Mouse (Mus musculus) induced T-regulatory cell, adult 2 months (primary cell): ENCODE results near the gene Opa3.

Experiments used
- DNase-seq: peaks from one replicate; pipeline ENCODE4 v3.0.0-alpha.2; 2012; ENCODE audit warnings: low read depth

The Opa3 gene

GRCm38 (mm10) chr7:19281680-19282304 is 53.7 kb downstream of the Opa3 start:
- peak; percentile 85 for DNase-seq

DNA sequence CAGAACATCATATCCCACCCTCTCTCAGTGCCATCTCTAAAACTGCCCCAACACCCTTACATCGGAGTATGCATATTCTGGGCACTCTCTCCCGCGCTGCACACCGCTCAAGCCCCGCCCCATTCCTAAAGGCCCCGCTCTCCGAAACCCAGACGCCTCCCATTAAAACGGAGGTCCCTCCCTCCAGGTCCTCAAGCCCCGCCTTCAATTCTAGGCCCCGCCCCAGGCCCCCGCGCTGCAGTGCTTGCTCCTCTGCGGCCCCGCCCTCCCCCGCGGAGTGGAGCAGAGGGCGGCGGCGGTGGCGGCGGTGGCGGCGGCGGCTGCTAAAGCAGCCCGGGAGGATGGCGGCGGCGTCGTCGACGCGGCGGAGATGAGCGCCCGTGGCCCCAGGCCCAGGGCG is 54.3 kb downstream of the Opa3 start, which contains the start of gene Rtn2:
TSS of gene Rtn2 (plus strand) at position 240 of the 400 bp plus-strand sequence.
- peak; percentile 94 for DNase-seq

DNA sequence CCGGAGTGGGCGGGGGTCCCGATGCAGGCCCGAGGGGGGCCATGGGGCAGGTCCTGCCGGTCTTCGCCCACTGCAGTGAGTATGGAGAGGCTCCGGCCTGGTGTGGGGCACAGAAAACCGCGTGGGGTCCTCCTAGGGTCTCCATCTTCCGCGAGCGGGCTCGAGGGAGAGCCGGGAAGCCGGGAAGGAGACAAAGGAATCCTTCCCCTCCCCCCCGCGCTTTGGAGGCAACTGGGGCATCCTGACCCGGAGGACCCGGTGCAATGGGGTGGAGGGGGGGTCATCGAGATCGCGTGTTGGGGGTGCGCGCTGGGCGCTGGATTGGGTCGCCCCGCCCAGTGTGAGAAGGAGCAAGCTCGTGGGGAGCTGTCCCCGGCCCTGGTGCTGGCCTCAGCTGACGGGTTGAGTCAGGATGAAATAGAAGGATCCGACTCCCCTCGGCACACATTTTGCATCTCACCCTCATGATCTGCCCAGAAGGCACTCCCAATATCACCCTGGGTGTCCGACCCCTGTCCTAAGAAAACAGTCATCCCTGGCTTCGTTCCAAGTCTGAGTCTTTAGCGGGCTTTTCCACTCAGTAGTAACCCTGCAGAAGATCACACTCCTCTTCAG is 54.8 kb downstream of the Opa3 start:
- DNase-seq = peak; percentile 75

DNA sequence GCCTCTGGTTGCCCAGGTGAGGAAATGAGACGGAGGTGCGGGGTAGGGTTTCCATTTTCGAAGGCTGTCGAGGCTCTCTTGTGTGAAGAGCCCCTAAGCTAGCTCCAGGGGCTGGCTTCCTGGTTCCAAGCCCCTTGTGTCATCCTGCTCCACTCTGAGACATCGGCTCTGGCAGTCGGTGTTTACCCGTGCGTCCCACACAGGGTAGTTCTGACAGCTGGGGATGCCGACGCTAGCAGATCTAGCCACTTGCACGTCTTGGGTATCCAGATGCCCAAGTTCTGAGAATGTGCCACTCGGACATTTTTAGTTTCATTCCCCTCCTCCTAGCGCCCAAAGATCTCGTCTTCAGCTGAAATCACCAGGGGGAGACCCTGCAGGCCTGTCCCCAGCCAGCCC is 55.3 kb downstream of the Opa3 start:
- no peak for DNase-seq

DNA sequence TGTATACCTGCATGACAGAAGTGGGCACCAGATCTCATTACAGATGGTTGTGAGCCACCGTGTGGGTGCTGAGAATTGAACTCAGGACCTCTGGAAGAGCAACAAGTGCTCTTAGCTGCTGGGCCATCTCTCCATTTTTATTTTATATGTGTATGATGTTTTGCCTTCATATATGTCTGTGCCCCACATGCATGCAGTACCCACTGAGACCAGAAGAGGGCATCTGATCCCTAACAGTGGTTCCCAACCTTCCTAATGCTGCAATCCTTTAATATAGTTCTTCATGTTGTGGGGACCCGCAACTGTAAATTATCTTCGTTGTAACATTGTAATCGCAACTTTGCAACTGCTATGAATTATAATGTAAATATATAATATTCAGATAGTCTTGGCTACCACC is 56.6 kb downstream of the Opa3 start:
- DNase-seq = peak; percentile 83

- DNase-seq = no peak
These were observed 62.9 kb downstream of the Opa3 start for GRCm38 (mm10) chr7:19290969-19291596.

DNA sequence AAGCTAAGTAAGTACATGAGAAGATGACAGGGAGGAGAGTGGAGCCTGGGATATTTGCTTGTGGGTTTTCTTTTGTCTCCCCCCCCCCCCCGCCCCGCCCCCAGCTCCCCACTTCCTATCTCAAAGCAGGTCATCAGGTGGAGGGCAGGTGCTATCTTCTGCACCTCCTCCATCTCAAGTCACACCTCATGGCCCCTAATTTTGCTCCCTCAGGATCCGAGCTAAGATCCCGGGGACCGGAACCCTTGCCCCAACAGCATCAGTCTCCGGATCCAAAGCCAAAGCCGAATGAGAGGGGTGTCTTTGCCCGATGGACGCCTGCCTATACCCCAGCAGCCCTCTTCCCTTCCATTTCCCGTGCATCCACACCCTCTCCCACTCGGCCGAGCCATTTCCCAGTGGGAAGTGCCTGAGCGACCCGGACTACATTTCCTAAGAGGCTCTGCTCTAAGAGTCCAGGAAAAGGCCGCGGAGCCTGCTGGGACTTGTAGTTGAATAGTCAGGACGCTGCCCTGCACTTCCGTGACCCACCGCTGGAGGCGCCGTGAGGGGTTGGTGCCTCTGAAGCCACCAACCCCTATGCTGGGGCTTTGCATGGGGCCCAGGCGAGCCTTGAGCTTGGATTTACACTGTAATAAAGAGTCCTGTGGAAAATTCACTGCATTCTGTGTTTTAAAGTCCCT is 67.5 kb downstream of the Opa3 start:
- peak; percentile 94 for DNase-seq

DNA sequence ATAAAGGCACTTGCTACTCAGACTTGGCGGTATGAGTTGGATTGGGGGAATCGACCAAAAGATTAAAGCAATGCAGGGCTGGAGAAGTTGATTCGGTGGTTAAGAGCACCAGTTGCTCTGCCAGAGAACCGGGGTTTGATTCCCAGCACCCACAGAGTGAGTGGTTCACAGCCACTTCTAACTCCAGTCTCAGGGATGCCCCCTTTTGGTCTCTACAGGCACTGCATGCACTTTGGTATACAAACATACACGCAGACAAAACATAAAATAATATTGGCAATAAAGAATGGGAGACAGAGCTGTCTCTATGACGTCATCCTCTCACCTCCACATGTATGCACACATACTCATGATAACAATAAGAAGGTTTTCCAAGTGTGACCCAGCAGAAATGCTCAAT is 68.9 kb downstream of the Opa3 start:
- DNase-seq = peak; percentile 54

- DNase-seq = no peak
These were observed 69.7 kb downstream of the Opa3 start for GRCm38 (mm10) chr7:19297794-19298193.

DNA sequence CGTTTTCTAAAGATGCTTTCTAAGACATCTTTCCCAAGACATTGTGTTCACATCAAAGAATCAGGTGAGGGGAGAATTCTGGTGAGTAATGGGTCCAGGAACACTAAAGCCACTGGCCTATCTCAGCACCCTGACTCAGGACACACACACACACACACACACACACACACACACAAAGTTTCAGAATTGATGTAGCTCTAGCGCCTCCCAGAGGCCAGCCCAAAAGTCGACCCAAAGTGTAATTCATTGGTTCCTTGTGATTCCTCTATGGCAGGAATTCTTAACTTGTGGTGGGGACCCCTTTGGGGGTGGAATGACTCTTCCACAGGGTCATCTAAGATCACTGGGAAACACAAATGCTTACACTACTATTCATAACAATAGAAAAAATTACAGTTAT is 71.1 kb downstream of the Opa3 start:
- peak; percentile 77 for DNase-seq

DNA sequence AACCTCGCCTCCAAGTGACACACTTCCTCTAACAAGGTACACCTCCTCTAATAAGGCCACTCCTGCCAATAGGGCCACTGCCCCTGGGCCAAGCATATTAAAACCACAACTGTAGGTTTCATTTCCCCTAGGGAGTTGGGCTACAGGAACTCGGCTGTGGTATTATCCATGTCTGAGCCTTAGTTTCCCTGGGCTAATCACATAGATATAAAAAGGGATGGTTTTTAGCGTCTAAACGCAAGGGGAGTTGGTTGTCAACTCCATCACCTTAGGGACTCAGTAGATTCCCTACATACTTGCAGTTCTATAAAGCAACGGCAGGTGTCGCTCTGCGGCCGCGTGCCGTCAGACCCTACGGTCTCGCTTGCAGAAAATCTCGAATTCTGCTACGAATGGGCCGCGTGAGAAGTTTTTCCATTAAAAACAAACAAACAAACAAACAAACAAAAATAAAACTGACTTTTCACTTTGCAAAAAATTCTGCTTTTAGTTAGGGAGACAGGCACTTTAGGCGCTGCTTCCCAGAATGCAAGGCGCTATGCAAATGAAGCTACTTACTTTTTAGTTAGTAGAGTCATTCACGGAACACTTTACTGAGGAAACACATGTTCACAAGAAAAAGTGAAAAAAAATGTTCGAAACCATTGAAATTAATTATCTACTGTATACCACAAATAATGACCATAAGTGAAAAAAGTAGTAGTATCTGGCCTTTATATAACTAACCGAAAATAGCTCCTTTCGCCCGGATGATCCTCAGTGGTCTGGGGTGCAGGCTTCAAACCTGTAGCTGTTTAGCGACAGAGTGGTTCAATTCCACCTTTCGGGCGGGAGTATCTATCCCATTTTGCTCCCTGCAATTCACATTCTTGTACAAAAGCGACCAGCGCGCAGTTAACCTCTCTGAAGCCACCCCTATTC is 72.6 kb downstream of the Opa3 start:
- peak; percentile 93 for DNase-seq

DNA sequence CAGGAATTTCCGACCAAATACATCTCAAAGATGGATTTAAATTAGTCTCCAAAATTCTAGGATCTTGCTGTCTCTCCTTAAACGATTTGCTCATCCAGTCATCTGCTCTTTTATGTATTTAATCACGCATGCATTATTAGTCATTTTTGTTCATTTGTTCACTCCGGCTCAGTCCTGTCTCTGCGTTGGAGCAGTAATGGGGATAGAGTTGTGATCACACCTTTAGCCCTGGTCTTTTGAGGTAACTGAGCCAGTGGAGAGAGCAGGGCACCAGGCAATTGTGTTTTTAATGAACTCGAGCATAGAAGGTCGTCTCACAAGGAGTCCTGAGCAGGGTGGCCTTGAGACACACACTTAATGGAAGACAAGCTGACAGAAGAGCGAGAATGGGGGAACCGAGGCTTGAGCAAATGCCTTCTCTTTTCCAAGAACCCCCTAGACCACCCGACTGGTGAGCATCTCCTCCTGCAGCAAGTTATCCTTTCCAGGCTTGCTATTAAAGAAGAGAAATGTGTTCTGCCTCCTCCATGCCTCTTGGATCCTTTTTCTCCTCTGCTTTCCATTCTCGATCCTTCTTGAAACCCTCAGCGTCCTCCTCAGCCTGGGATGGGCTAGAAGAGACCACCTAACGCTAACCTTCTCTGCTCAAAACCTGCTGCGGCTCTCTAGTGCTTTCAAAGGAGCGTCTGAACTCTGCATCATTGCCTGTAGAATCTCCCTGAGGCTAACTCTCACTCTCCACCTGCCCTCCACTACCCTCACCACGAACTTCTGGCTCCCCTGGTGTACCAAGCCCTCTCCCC is 73.5 kb downstream of the Opa3 start:
- peak; percentile 79 for DNase-seq

- no peak for DNase-seq
These were observed 74.3 kb downstream of the Opa3 start for GRCm38 (mm10) chr7:19302264-19303045.

GRCm38 (mm10) chr7:19303046-19303305 is 74.8 kb downstream of the Opa3 start:
- peak; percentile 76 for DNase-seq

DNA sequence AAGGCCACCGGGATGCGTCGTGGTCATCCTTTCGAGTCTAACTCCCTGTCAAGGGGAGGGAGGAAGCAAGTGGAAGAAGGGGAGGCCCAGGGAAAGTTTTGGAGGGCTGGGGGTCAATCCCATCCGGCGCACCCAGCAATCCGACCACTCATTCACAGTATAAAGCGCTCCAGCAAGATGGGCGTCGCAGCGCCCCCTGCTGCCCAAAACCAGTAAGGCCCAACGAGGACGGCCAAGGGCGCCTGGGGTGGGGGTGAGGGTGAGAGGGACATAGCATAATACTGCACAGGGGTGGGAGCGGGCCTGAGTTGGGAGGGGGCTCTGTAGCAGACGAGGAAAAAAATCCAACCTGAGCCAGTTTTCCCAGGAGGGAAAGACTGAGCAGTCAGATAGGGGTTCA is 75.6 kb downstream of the Opa3 start:
- DNase-seq = peak; percentile 91

GRCm38 (mm10) chr7:19304501-19305412 is 76.6 kb downstream of the Opa3 start:
- no peak for DNase-seq

- DNase-seq = no peak
These were observed 77.2 kb downstream of the Opa3 start for GRCm38 (mm10) chr7:19305413-19305735.
